Mouse (Mus musculus): Measurements from ENCODE around the gene Mef2c. TPM values are rescaled to one million over a fixed set of nuclear protein-coding genes. Genes with fewer than 3 reads are reported as not detected.

Mef2c gene
- polyA plus RNA-seq, 1 experiment from 2014 or later: 41.3 TPM

DNA sequence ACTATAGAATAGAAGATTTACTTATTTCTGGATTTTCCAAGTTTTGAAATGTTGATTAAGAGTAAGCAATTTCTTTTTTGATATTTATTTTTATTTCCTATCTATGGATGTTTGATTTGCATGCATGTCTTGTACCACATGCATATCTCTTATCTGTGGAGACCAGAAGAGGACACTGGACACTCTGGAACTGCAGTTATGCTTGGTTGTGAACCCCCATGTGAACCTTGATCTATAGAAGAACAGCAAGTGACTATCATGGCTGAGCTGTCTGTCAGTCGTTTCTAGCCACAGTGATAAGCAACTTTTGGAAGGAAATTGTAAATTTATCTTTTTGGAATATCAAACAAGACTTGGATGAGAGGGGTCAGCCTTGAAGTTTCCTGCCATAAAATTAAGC lies 48.2 kb downstream of the Mef2c start:
- Histone ChIP-seq H3K4me1 (ENCODE audit: control insufficient read depth, insufficient read depth, low read length) (no peaks in the 10 kb centered on the region), H3K4me2 (ENCODE audit: low read length) (no peak overlapping the region), H3K27ac (ENCODE audit: low read length) (no peak overlapping the region), H3K4me3 (ENCODE audit: low read depth, low read length) (no peak overlapping the region), H3K9ac (ENCODE audit: low read depth, low read length) (no peak overlapping the region), H3K27me3 (ENCODE audit: control insufficient read depth, insufficient read depth, low read depth, low read length) (no peaks in the 10 kb centered on the region), H3K9me3 (replicated peaks; ENCODE audit: control insufficient read depth, low read length, poor library complexity, severe bottlenecking) (no peaks in the 10 kb centered on the region), H3K36me3 (ENCODE audit: control insufficient read depth, insufficient read depth, low read length) (no peaks in the 10 kb centered on the region)
- WGBS: 82% methylated on average over 1 of the region's 1 CpGs
- no peak for ATAC-seq

DNA sequence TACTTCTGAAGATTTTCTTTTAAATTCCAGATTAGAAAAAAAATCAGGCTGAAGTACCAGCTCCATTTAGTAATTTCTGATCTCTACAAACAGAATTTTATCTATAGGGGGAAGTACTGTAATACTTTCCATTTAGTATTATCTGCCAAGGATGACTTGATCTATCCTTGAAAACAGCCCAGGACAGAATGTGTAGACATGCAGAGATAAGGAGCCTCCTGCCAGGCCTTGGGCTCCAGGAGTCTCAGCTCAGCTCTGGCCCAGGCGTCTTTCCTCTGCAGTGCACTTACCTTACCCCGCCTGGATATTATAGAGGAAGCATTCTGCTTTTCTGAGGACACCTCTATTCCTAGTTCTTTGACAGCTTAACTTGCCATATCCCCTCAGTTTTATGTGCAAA lies 59.4 kb downstream of the Mef2c start:
- H3K4me1 ChIP-seq (ENCODE audit: control insufficient read depth, insufficient read depth, low read length): no peaks in the 10 kb centered on the region; the same call in 1 of the 2 replicates
- no peak for ATAC-seq
- no peak overlapping the region for H3K9ac ChIP-seq (ENCODE audit: low read depth, low read length)
- H3K36me3 ChIP-seq (ENCODE audit: control insufficient read depth, insufficient read depth, low read length): no peaks in the 10 kb centered on the region
- H3K4me2 ChIP-seq (ENCODE audit: low read length): no peak overlapping the region
- H3K27me3 ChIP-seq (ENCODE audit: control insufficient read depth, insufficient read depth, low read depth, low read length): no peaks in the 10 kb centered on the region
- H3K4me3 ChIP-seq (ENCODE audit: low read depth, low read length): no peak overlapping the region
- H3K9me3 ChIP-seq (replicated peaks; ENCODE audit: control insufficient read depth, low read length, poor library complexity, severe bottlenecking): no peaks in the 10 kb centered on the region
- H3K27ac ChIP-seq (ENCODE audit: low read length): no peak overlapping the region
- WGBS: 80% methylated on average over 2 of the region's 2 CpGs

DNA sequence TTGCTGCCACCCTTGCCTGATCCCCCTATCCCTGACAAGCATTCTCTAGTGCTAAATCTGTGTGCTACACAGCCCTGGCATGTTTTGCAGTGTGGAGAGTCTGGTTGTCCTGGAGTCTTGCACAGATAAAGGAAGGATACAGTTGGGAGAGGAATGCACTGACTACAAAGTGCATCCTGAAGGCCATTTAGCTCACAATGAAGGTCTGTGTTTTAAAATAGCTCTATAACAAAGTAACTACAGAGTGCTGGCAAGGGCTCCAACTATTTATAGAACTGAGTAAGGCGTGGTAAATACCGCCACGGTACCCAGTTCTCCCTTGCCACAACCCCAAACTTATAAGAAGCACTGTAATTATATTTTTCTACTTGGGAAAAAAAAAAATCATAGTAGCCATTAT lies 61.9 kb downstream of the Mef2c start:
- H3K9ac ChIP-seq (ENCODE audit: low read depth, low read length): no peak overlapping the region
- H3K36me3 ChIP-seq (ENCODE audit: control insufficient read depth, insufficient read depth, low read length): no peaks in the 10 kb centered on the region
- no peak overlapping the region for H3K4me2 ChIP-seq (ENCODE audit: low read length)
- WGBS: 67% methylated on average over 3 of the region's 3 CpGs
- H3K4me1 ChIP-seq (ENCODE audit: control insufficient read depth, insufficient read depth, low read length): peaks cover 3% of the 10 kb centered on the region; the same call in 1 of the 2 replicates
- no peak overlapping the region for H3K27ac ChIP-seq (ENCODE audit: low read length)
- no peak overlapping the region for H3K4me3 ChIP-seq (ENCODE audit: low read depth, low read length)
- H3K27me3 ChIP-seq (ENCODE audit: control insufficient read depth, insufficient read depth, low read depth, low read length): no peaks in the 10 kb centered on the region
- ATAC-seq: 0 out of 2 replicates have a peak, but pooled peaks have one; percentile 48
- H3K9me3 ChIP-seq (replicated peaks; ENCODE audit: control insufficient read depth, low read length, poor library complexity, severe bottlenecking): no peaks in the 10 kb centered on the region

DNA sequence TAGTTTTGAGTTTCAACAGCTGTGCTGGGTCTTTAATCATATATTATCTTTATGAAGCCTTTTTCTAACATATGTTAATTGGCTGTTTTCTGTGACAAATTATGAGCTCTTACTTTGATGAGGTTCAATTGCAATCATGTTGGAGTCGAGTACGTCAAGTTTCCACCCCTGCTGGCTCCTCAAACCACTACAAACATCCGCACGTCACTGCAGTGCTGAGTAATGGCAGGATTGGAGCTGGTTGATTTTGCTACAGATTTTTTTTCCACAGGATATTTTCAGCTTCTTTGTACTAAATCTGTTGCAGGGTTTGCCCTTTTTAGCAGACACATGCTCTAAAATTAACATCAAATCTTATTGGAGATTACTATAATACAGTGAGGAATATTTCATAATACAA lies 62.3 kb downstream of the Mef2c start:
- Histone ChIP-seq H3K9me3 (replicated peaks; ENCODE audit: control insufficient read depth, low read length, poor library complexity, severe bottlenecking) (no peaks in the 10 kb centered on the region), H3K27me3 (ENCODE audit: control insufficient read depth, insufficient read depth, low read depth, low read length) (no peaks in the 10 kb centered on the region), H3K4me2 (ENCODE audit: low read length) (no peak overlapping the region), H3K9ac (ENCODE audit: low read depth, low read length) (no peak overlapping the region), H3K27ac (ENCODE audit: low read length) (no peak overlapping the region), H3K36me3 (ENCODE audit: control insufficient read depth, insufficient read depth, low read length) (no peaks in the 10 kb centered on the region), H3K4me1 (ENCODE audit: control insufficient read depth, insufficient read depth, low read length) (peaks cover 3% of the 10 kb centered on the region; the same call in 1 of the 2 replicates), H3K4me3 (ENCODE audit: low read depth, low read length) (no peak overlapping the region)
- 57% methylated on average over 4 of the region's 4 CpGs for WGBS
- ATAC-seq: no peak

- Histone ChIP-seq H3K4me2 (ENCODE audit: low read length) (no peak overlapping the region), H3K36me3 (ENCODE audit: control insufficient read depth, insufficient read depth, low read length) (no peaks in the 10 kb centered on the region), H3K27ac (ENCODE audit: low read length) (no peak overlapping the region), H3K9me3 (replicated peaks; ENCODE audit: control insufficient read depth, low read length, poor library complexity, severe bottlenecking) (no peaks in the 10 kb centered on the region), H3K4me1 (ENCODE audit: control insufficient read depth, insufficient read depth, low read length) (peaks cover 3% of the 10 kb centered on the region; the same call in 1 of the 2 replicates), H3K9ac (ENCODE audit: low read depth, low read length) (no peak overlapping the region), H3K4me3 (ENCODE audit: low read depth, low read length) (no peak overlapping the region), H3K27me3 (ENCODE audit: control insufficient read depth, insufficient read depth, low read depth, low read length) (no peaks in the 10 kb centered on the region)
- WGBS: 55% methylated on average over 8 of the region's 8 CpGs
- no peak for ATAC-seq
Measured at GRCm38 (mm10) chr13:83566834-83567534, 63.1 kb downstream of the Mef2c start.

DNA sequence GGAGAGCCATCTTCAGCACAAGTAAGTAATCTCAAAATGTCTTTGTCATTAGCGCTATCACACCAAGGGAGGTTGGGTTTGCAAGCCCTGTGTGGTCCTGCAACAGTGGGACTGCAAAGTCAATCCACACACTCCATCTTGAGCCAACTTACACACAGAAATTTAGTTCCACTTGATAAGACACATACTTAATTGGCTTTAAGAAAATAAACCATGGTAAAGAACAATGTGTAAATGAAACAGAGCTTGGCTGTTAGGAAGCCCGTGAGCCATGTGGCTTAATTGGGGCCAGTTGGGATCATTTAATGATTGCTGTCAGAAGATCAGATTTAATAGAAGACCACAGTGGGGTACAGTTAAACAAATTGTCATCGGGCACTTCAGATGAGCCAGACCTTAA lies 63.8 kb downstream of the Mef2c start:
- H3K4me3 ChIP-seq (ENCODE audit: low read depth, low read length): no peak overlapping the region
- peaks cover 3% of the 10 kb centered on the region; the same call in 1 of the 2 replicates for H3K4me1 ChIP-seq (ENCODE audit: control insufficient read depth, insufficient read depth, low read length)
- H3K27me3 ChIP-seq (ENCODE audit: control insufficient read depth, insufficient read depth, low read depth, low read length): no peaks in the 10 kb centered on the region
- no peak overlapping the region for H3K9ac ChIP-seq (ENCODE audit: low read depth, low read length)
- H3K36me3 ChIP-seq (ENCODE audit: control insufficient read depth, insufficient read depth, low read length): no peaks in the 10 kb centered on the region
- WGBS: 64% methylated on average over 3 of the region's 3 CpGs
- no peak for ATAC-seq
- no peak overlapping the region for H3K4me2 ChIP-seq (ENCODE audit: low read length)
- H3K9me3 ChIP-seq (replicated peaks; ENCODE audit: control insufficient read depth, low read length, poor library complexity, severe bottlenecking): no peaks in the 10 kb centered on the region
- no peak overlapping the region for H3K27ac ChIP-seq (ENCODE audit: low read length)

- 76% methylated on average over 11 of the region's 11 CpGs for WGBS
- Histone ChIP-seq H3K9me3 (replicated peaks; ENCODE audit: control insufficient read depth, low read length, poor library complexity, severe bottlenecking) (no peaks in the 10 kb centered on the region), H3K36me3 (ENCODE audit: control insufficient read depth, insufficient read depth, low read length) (no peaks in the 10 kb centered on the region), H3K4me1 (ENCODE audit: control insufficient read depth, insufficient read depth, low read length) (peaks cover 3% of the 10 kb centered on the region; the same call in 1 of the 2 replicates), H3K4me3 (ENCODE audit: low read depth, low read length) (no peak overlapping the region), H3K4me2 (ENCODE audit: low read length) (no peak overlapping the region), H3K27me3 (ENCODE audit: control insufficient read depth, insufficient read depth, low read depth, low read length) (no peaks in the 10 kb centered on the region), H3K27ac (ENCODE audit: low read length) (no peak overlapping the region), H3K9ac (ENCODE audit: low read depth, low read length) (no peak overlapping the region)
- no peak for ATAC-seq
Measured at GRCm38 (mm10) chr13:83568759-83569256, 65.0 kb downstream of the Mef2c start.

DNA sequence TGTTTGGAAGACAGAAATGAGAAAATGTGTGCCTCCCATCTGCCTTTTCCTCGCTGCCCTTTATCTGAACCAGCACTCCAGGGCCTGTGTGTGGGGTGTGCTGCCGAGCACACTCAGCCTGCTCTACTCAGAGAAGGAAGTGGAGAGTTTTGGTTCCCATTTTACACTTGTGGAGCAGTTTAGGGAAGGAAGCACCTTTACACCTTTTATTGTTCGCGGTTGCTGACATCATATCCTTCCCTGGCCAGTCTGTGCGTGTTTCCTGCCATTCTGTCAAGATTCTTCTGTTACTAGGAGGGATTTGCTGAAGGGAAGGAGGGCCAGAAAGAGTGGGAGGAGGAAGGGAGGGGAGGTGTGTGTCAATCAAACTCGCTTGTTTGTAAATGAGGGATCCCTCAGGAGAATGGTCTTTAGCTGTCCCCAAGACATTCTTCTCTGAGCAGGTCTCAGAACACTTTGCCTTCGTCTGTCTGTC lies 68.2 kb downstream of the Mef2c start:
- Histone ChIP-seq H3K36me3 (ENCODE audit: control insufficient read depth, insufficient read depth, low read length) (no peaks in the 10 kb centered on the region), H3K9me3 (replicated peaks; ENCODE audit: control insufficient read depth, low read length, poor library complexity, severe bottlenecking) (no peaks in the 10 kb centered on the region), H3K27me3 (ENCODE audit: control insufficient read depth, insufficient read depth, low read depth, low read length) (no peaks in the 10 kb centered on the region), H3K9ac (ENCODE audit: low read depth, low read length) (no peak overlapping the region), H3K4me1 (ENCODE audit: control insufficient read depth, insufficient read depth, low read length) (peaks cover 3% of the 10 kb centered on the region; the same call in 1 of the 2 replicates), H3K4me2 (ENCODE audit: low read length) (no peak overlapping the region), H3K27ac (ENCODE audit: low read length) (no peak overlapping the region), H3K4me3 (ENCODE audit: low read depth, low read length) (no peak overlapping the region)
- ATAC-seq: no peak
- WGBS: 42% methylated on average over 7 of the region's 7 CpGs

DNA sequence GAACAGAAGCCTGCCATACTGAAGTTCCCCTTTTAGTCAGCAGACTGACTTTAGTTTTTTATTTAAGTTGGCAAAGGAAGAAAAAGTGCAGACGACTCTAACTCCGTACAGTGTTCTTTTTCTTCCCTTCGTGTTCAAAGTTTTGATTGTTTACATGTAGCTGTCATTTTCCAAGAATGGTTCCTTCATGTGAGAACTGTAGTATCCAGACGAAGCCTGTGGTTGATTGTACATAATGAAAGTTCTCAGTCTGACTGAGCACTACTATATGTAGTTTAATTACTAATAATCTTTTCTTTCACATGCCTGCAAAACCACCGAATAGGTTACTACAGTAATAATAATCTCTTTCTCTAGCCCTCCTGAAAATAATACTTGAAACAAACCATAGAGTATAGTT lies 68.6 kb downstream of the Mef2c start:
- WGBS: 66% methylated on average over 5 of the region's 5 CpGs
- ATAC-seq: no peak

More for the DNA sequence above, 68.6 kb downstream of the Mef2c start:
- H3K4me2 ChIP-seq (ENCODE audit: low read length): no peak overlapping the region
- no peaks in the 10 kb centered on the region for H3K9me3 ChIP-seq (replicated peaks; ENCODE audit: control insufficient read depth, low read length, poor library complexity, severe bottlenecking)
- H3K4me1 ChIP-seq (ENCODE audit: control insufficient read depth, insufficient read depth, low read length): peaks cover 3% of the 10 kb centered on the region; the same call in 1 of the 2 replicates
- no peak overlapping the region for H3K4me3 ChIP-seq (ENCODE audit: low read depth, low read length)
- H3K9ac ChIP-seq (ENCODE audit: low read depth, low read length): no peak overlapping the region
- no peak overlapping the region for H3K27ac ChIP-seq (ENCODE audit: low read length)
- no peaks in the 10 kb centered on the region for H3K27me3 ChIP-seq (ENCODE audit: control insufficient read depth, insufficient read depth, low read depth, low read length)
- no peaks in the 10 kb centered on the region for H3K36me3 ChIP-seq (ENCODE audit: control insufficient read depth, insufficient read depth, low read length)
